Mouse (Mus musculus): ENCODE measurements around the gene Trp53i13. TPM values are rescaled to one million over a fixed set of nuclear protein-coding genes. Genes with fewer than 3 reads are reported as not detected.

Trp53i13 gene
- polyA plus RNA-seq, 1 experiment from 2014 or later: 20.9 TPM

DNA sequence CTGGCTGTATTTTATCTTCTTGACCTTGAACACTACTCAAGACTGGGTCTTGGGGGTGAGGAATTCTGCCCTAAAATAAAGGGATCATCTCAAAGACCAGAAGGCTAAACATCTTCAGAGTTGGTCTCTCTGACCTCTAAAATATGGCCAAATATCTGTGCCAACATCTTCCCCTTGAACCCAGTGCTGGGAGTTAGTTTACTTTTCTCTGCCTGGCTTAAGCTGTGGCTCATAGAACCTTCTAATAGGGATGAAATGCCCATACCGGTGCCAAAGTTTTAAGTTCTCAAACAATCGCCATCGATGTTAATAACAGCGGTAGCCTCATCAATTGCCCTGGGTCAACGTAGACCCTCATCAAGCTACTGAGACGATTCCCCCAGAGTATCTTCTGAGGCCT, 53.9 kb downstream of the Trp53i13 start:
- Histone ChIP-seq H3K9me3 (ENCODE audit: control insufficient read depth, low read length) (no peaks in the 10 kb centered on the region), H3K9ac (ENCODE audit: low read length) (peak overlapping the region; percentile 53), H3K4me3 (ENCODE audit: low read depth, low read length) (peak overlapping the region; percentile 51), H3K4me1 (replicated peaks; ENCODE audit: control insufficient read depth, insufficient read depth) (peaks cover 3% of the 10 kb centered on the region; the same call in 1 of the 2 replicates), H3K27me3 (ENCODE audit: control insufficient read depth, insufficient read depth, low read length) (no peaks in the 10 kb centered on the region), H3K27ac (replicated peaks) (no peak overlapping the region), H3K36me3 (ENCODE audit: control insufficient read depth, insufficient read depth, low read length) (no peaks in the 10 kb centered on the region), H3K4me2 (replicated peaks; ENCODE audit: low read depth) (peak overlapping the region; percentile 98)
- 5% methylated on average over 6 of the region's 6 CpGs for WGBS
- TF ChIP-seq EP300 (optimal IDR thresholded peaks at IDR 0.05): no peak
- no peak for DNase-seq (ENCODE audit: low spot score)
- no peak for ATAC-seq (ENCODE audit: low FRiP score, low TSS enrichment)

Other genes with a start within 250 kb of the Trp53i13 start
- 0.11 and 0.22 TPM in 2 replicates for gene Coro6, start 53.6 kb downstream of the Trp53i13 start, polyA plus RNA-seq (2015; fragmentation: Nextera tagmentation; extraction: Ambion mirVana)
- 2.4 and 3.0 TPM in 2 replicates for gene Ankrd13b, start 26.3 kb downstream of the Trp53i13 start, polyA plus RNA-seq (2015; fragmentation: Nextera tagmentation; extraction: Ambion mirVana)
- gene Git1, start 22.4 kb downstream of the Trp53i13 start, polyA plus RNA-seq (2015; fragmentation: Nextera tagmentation; extraction: Ambion mirVana): 5.9 and 7.9 TPM in 2 replicates
- 1.8 and 1.9 TPM in 2 replicates for gene Abhd15, start 859 bp downstream of the Trp53i13 start, polyA plus RNA-seq (2015; fragmentation: Nextera tagmentation; extraction: Ambion mirVana)
- gene Gm10392, start 3.2 kb upstream of the Trp53i13 start, polyA plus RNA-seq (2015; fragmentation: Nextera tagmentation; extraction: Ambion mirVana): 0.06 and 0.07 TPM in 2 replicates
- gene Taok1, start 91.8 kb upstream of the Trp53i13 start, polyA plus RNA-seq (2015; fragmentation: Nextera tagmentation; extraction: Ambion mirVana): 11.8 and 12.2 TPM in 2 replicates
- 2.7 and 2.8 TPM in 2 replicates for gene Nufip2, start 170.2 kb upstream of the Trp53i13 start, polyA plus RNA-seq (2015; fragmentation: Nextera tagmentation; extraction: Ambion mirVana)
- not detected in 2 replicates for gene Cryba1, start 209.3 kb upstream of the Trp53i13 start, polyA plus RNA-seq (2015; fragmentation: Nextera tagmentation; extraction: Ambion mirVana)
- gene Myo18a, start 247.3 kb upstream of the Trp53i13 start, polyA plus RNA-seq (2015; fragmentation: Nextera tagmentation; extraction: Ambion mirVana): 34.3 and 38.7 TPM in 2 replicates

Data from stomach, postnatal 0 days (tissue).